Mouse (Mus musculus): ENCODE measurements around the gene Il33.

The Il33 gene

GRCm38 (mm10) chr19:29924638-29925258 is at the start of gene Il33:
Gene Il33, plus strand, starts transcription at chr19:29925114.
- DNase-seq (ENCODE audit: low spot score in 2 of 2), result no peak

GRCm38 (mm10) chr19:29877422-29878291 is 47.3 kb upstream of the Il33 start:
- no peak for DNase-seq (ENCODE audit: low spot score in 2 of 2)

- DNase-seq (ENCODE audit: low spot score in 2 of 2), result no peak
Measured at GRCm38 (mm10) chr19:29878896-29879504, 45.9 kb upstream of the Il33 start.

- no peak for DNase-seq (ENCODE audit: low spot score in 2 of 2)
Measured at GRCm38 (mm10) chr19:29880918-29881317, 44.0 kb upstream of the Il33 start.

- no peak for DNase-seq (ENCODE audit: low spot score in 2 of 2)
Measured at GRCm38 (mm10) chr19:29882696-29883095, 42.2 kb upstream of the Il33 start.

- no peak for DNase-seq (ENCODE audit: low spot score in 2 of 2)
Measured at GRCm38 (mm10) chr19:29885548-29885947, 39.4 kb upstream of the Il33 start.

- no peak for DNase-seq (ENCODE audit: low spot score in 2 of 2)
Measured at GRCm38 (mm10) chr19:29887476-29887875, 37.4 kb upstream of the Il33 start.

- no peak for DNase-seq (ENCODE audit: low spot score in 2 of 2)
Measured at GRCm38 (mm10) chr19:29888946-29889345, 36.0 kb upstream of the Il33 start.

- DNase-seq (ENCODE audit: low spot score in 2 of 2), result no peak
Measured at GRCm38 (mm10) chr19:29891981-29892380, 32.9 kb upstream of the Il33 start.

- no peak for DNase-seq (ENCODE audit: low spot score in 2 of 2)
Measured at GRCm38 (mm10) chr19:29892786-29893185, 32.1 kb upstream of the Il33 start.

GRCm38 (mm10) chr19:29893718-29894273 is 31.1 kb upstream of the Il33 start:
- DNase-seq (ENCODE audit: low spot score in 2 of 2), result no peak

GRCm38 (mm10) chr19:29894381-29894780 is 30.5 kb upstream of the Il33 start:
- DNase-seq (ENCODE audit: low spot score in 2 of 2), result no peak

- no peak for DNase-seq (ENCODE audit: low spot score in 2 of 2)
Measured at GRCm38 (mm10) chr19:29895047-29895446, 29.9 kb upstream of the Il33 start.

- DNase-seq (ENCODE audit: low spot score in 2 of 2), result no peak
Measured at GRCm38 (mm10) chr19:29900318-29900717, 24.6 kb upstream of the Il33 start.

GRCm38 (mm10) chr19:29902343-29903070 is 22.4 kb upstream of the Il33 start:
- no peak for DNase-seq (ENCODE audit: low spot score in 2 of 2)

- DNase-seq (ENCODE audit: low spot score in 2 of 2), result no peak
Measured at GRCm38 (mm10) chr19:29905896-29906295, 19.0 kb upstream of the Il33 start.

GRCm38 (mm10) chr19:29909166-29909565 is 15.7 kb upstream of the Il33 start:
- no peak for DNase-seq (ENCODE audit: low spot score in 2 of 2)

GRCm38 (mm10) chr19:29911919-29912318 is 13.0 kb upstream of the Il33 start:
- no peak for DNase-seq (ENCODE audit: low spot score in 2 of 2)

GRCm38 (mm10) chr19:29917421-29917820 is 7.5 kb upstream of the Il33 start:
- no peak for DNase-seq (ENCODE audit: low spot score in 2 of 2)

- DNase-seq (ENCODE audit: low spot score in 2 of 2), result no peak
Measured at GRCm38 (mm10) chr19:29926101-29926755, 1.3 kb downstream of the Il33 start.

- DNase-seq (ENCODE audit: low spot score in 2 of 2), result no peak
Measured at GRCm38 (mm10) chr19:29930296-29930695, 5.4 kb downstream of the Il33 start.
